Mouse (Mus musculus) stomach, postnatal 0 days (tissue): Measurements from ENCODE around the gene Fam53a. TPM values are rescaled to one million over a fixed set of nuclear protein-coding genes. Genes with fewer than 3 reads are reported as not detected.

Experiments used
- ATAC-seq: fragments of 200-750 bp; cut with Nextera tagmentation; 2 replicates; pipeline ENCODE4 v1.8.0; 2017; ENCODE audit not compliant: low FRiP score, low TSS enrichment
- DNase-seq: peaks from one replicate; pipeline ENCODE4 v3.0.0-alpha.2; 2016; ENCODE audit warnings: low spot score
- H3K27ac ChIP-seq: fragments of 300-500 bp; sonication (generic); replicated peaks from 2 replicates; pipeline ENCODE4 v1.5.1; 2014; ENCODE audit warnings: mild to moderate bottlenecking, control low read depth
- H3K27me3 ChIP-seq: fragments of 300-500 bp; sonication (generic); 2 replicates; pipeline ENCODE4 v1.6.1; 2014; ENCODE audit warnings: low read length; ENCODE audit not compliant: control insufficient read depth, insufficient read depth
- H3K36me3 ChIP-seq: fragments of 300-500 bp; sonication (generic); 2 replicates; pipeline ENCODE4 v1.6.1; 2014; ENCODE audit warnings: low read length, mixed read lengths; ENCODE audit not compliant: control insufficient read depth, insufficient read depth
- H3K4me1 ChIP-seq: fragments of 300-500 bp; sonication (generic); replicated peaks from 2 replicates; pipeline ENCODE4 v1.6.1; 2014; ENCODE audit warnings: antibody characterized with exemption; ENCODE audit not compliant: control insufficient read depth, insufficient read depth
- H3K4me2 ChIP-seq: fragments of 300-500 bp; sonication (generic); replicated peaks from 2 replicates; pipeline ENCODE4 v1.6.1; 2014; ENCODE audit warnings: low read depth, mild to moderate bottlenecking, control low read depth, moderate library complexity
- H3K4me3 ChIP-seq: fragments of 300-500 bp; sonication (generic); 2 replicates; pipeline ENCODE4 v1.5.1; 2014; ENCODE audit warnings: low read depth, low read length, control low read depth
- H3K9ac ChIP-seq: fragments of 300-500 bp; sonication (generic); 2 replicates; pipeline ENCODE4 v1.6.1; 2014; ENCODE audit warnings: mild to moderate bottlenecking, low read length, control low read depth, mixed read lengths
- H3K9me3 ChIP-seq: fragments of 300-500 bp; sonication (generic); 2 replicates; pipeline ENCODE4 v1.6.1; 2016; ENCODE audit warnings: low read length; ENCODE audit not compliant: control insufficient read depth
- CTCF ChIP-seq: IDR thresholded peaks from 2 replicates; pipeline ENCODE4 v1.5.1; 2016; ENCODE audit warnings: antibody characterized with exemption, low read depth, mild to moderate bottlenecking, moderate library complexity
- EP300 ChIP-seq: optimal IDR thresholded peaks from 2 replicates; pipeline ENCODE3; 2016; ENCODE audit warnings: antibody characterized with exemption
- WGBS: fragments of 180-500 bp; shearing (Covaris S2); extraction: QIAGEN DNeasy Blood & Tissue Kit; methylation state at CpG from one replicate; pipeline ENCODE4 v1.1.7; 2014; 5-methylcytosine and 5-hydroxymethylcytosine counted together
- polyA plus RNA-seq: library from polyadenylated mRNA; unstranded; fragments of >200 nt; fragmentation: Nextera tagmentation; extraction: Ambion mirVana; gene quantifications from 2 replicates; pipeline ENCODE4 v1.2.1, GENCODE M21; 2015

Gene Fam53a
- 44.9 and 45.0 TPM in 2 replicates for polyA plus RNA-seq

DNA sequence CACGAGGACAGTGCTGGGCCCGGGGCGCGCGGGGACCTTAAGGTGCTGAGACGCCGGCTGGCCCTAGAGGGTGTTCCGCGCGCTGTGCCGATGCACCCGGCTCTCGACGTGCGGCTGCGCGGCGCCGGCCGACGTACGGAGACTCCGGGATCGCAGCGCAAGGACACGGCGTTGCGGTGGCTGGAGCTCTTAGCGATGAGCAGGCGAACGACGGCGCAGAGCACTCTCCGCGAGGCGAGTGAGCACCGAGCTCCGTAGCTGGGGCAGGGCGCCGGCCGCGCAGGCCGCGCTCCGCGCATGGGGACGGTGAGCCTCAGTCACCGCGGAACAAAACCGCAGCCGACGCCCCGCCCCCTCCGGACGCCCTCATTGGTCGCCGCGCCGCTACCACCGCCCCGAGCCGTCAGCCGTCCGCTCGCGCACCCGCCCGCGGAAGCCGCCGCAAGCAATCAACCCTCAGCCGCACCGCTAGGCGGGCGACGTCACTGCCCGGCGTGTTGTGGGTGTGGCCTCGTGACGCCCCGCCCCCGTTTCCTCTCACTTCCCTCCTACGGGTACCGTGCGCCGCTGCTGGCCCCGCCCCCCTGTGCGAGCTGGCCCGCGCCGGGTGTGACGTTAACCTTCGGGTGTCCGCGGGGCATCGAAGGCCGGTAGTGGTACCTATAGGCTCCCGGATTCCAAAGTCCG lies at the start of gene Fam53a, which contains the start of gene Gm9903:
TSS of gene Fam53a (minus strand) at position 335 of the 687 bp plus-strand sequence.
TSS of gene Gm9903 (plus strand) at position 625 of the 687 bp plus-strand sequence.
- peak; percentile 100 for DNase-seq
- under 1% methylated on average over 89 of the region's 99 CpGs for WGBS

GRCm38 (mm10) chr5:33678244-33678643 lies 48.8 kb upstream of the Fam53a start:
- no peak overlapping the region for H3K4me3 ChIP-seq
- H3K36me3 ChIP-seq, result no peaks in the 10 kb centered on the region; the same call in 1 of the 2 replicates
- no peak for ATAC-seq
- WGBS, result 70% methylated on average over 5 of the region's 5 CpGs
- no peak overlapping the region for H3K27ac ChIP-seq
- TF ChIP-seq EP300 (no peak), CTCF (no peak)
- no peak for DNase-seq
- H3K9me3 ChIP-seq, result no peaks in the 10 kb centered on the region
- no peak overlapping the region for H3K9ac ChIP-seq
- H3K4me1 ChIP-seq, result no peaks in the 10 kb centered on the region
- no peak overlapping the region for H3K4me2 ChIP-seq
- no peaks in the 10 kb centered on the region for H3K27me3 ChIP-seq

More for the DNA sequence above, at the start of gene Fam53a, which contains the start of gene Gm9903:
- peak; percentile 98 for ATAC-seq
- H3K4me3 ChIP-seq, result peak within 1 kb of the TSS; percentile 79
- TF ChIP-seq CTCF (peak; percentile 24; the same call in 1 of the 2 replicates), EP300 (no peak)
- no peaks in the 10 kb centered on the region for H3K9me3 ChIP-seq
- H3K9ac ChIP-seq, result peak within 1 kb of the TSS; percentile 80
- H3K27ac ChIP-seq, result peak within 1 kb of the TSS; percentile 95
- H3K27me3 ChIP-seq, result no peaks in the 10 kb centered on the region
- peaks cover 5% of the 10 kb centered on the region; the same call in 1 of the 2 replicates for H3K4me1 ChIP-seq
- H3K36me3 ChIP-seq, result no peaks in the 10 kb centered on the region
- peak within 1 kb of the TSS; percentile 86 for H3K4me2 ChIP-seq

GRCm38 (mm10) chr5:33675964-33676363 lies 46.5 kb upstream of the Fam53a start:
- DNase-seq (peak; percentile 59), ATAC-seq (no peak)
- Histone ChIP-seq H3K27ac (no peak overlapping the region), H3K27me3 (no peaks in the 10 kb centered on the region), H3K4me2 (no peak overlapping the region), H3K4me1 (no peaks in the 10 kb centered on the region), H3K9ac (no peak overlapping the region), H3K36me3 (no peaks in the 10 kb centered on the region; the same call in 1 of the 2 replicates), H3K4me3 (no peak overlapping the region), H3K9me3 (no peaks in the 10 kb centered on the region)
- WGBS, result 0% methylated on average over 1 of the region's 1 CpGs
- peak; percentile 86 for TF ChIP-seq CTCF
- TF ChIP-seq EP300, result no peak

DNA sequence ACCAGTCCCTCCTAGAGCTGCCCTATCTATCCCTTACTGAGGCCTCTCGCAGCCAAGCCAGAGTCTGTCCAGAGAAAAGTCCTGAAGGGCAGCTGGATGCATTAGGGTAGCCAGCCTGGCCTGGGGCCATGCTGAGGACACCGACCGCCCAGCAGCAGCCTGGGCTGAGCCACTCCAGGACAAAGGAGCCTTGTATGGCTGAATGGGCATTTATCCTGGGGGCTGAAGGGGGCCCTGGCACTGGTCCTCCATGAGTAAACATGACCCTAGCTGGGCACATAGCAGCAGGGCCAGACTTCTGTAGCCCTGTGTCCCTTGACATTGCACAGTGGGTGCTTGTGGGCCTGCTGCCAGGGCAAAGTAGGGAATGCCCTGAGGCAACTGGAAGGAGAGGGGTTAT lies 45.0 kb upstream of the Fam53a start:
- no peaks in the 10 kb centered on the region for H3K4me1 ChIP-seq
- no peaks in the 10 kb centered on the region; the same call in 1 of the 2 replicates for H3K36me3 ChIP-seq
- H3K9ac ChIP-seq, result no peak overlapping the region; the same call in 1 of the 2 replicates
- TF ChIP-seq EP300 (no peak), CTCF (no peak)
- H3K9me3 ChIP-seq, result no peaks in the 10 kb centered on the region
- no peak overlapping the region for H3K4me3 ChIP-seq
- H3K27ac ChIP-seq, result no peak overlapping the region
- no peak for DNase-seq
- WGBS, result 71% methylated on average over 3 of the region's 3 CpGs
- H3K4me2 ChIP-seq, result no peak overlapping the region
- ATAC-seq, result peak; percentile 35
- no peaks in the 10 kb centered on the region for H3K27me3 ChIP-seq

DNA sequence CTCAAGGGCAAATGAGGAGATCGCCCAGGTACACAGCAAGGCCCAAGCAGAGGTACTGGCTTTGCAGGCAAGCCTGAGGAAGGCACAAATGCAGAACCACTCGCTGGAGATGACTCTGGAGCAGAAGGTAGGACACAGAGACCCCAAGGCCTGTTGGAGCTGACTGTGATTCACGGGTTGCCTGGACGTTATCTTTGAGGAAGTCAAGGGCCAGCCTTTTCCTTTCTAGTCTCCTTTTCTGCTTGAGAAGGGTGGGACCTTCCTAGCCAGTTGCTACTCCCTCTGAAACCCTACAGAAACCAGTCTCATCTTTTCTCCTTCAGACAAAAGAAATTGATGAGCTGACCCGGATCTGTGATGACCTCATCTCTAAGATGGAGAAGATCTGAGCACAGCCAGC lies 42.2 kb upstream of the Fam53a start:
- TF ChIP-seq CTCF (no peak), EP300 (no peak)
- Histone ChIP-seq H3K9ac (no peak overlapping the region), H3K4me1 (no peaks in the 10 kb centered on the region), H3K4me3 (no peak overlapping the region), H3K4me2 (no peak overlapping the region), H3K27ac (no peak overlapping the region), H3K36me3 (peaks cover 9% of the 10 kb centered on the region), H3K27me3 (no peaks in the 10 kb centered on the region), H3K9me3 (no peaks in the 10 kb centered on the region)
- DNase-seq (no peak), ATAC-seq (no peak)
- WGBS, result 76% methylated on average over 5 of the region's 5 CpGs

GRCm38 (mm10) chr5:33668223-33668622 lies 38.8 kb upstream of the Fam53a start:
- H3K4me1 ChIP-seq, result no peaks in the 10 kb centered on the region
- no peak overlapping the region for H3K4me3 ChIP-seq
- H3K27me3 ChIP-seq, result no peaks in the 10 kb centered on the region
- H3K36me3 ChIP-seq, result peaks cover 15% of the 10 kb centered on the region
- H3K27ac ChIP-seq, result no peak overlapping the region
- TF ChIP-seq CTCF, result peak; percentile 66
- no peak for TF ChIP-seq EP300
- no peak overlapping the region for H3K9ac ChIP-seq
- no peak overlapping the region for H3K4me2 ChIP-seq
- DNase-seq (no peak), ATAC-seq (no peak)
- H3K9me3 ChIP-seq, result no peaks in the 10 kb centered on the region
